Mouse (Mus musculus) erythroblast, adult 5-6 weeks (primary cell): Measurements from ENCODE around the gene Zdhhc4. TPM values are rescaled to one million over a fixed set of nuclear protein-coding genes. Genes with fewer than 3 reads are reported as not detected.

Source experiments
- ATAC-seq: replicated peaks from 2 replicates; pipeline ENCODE4 v1.8.0; 2016; ENCODE audit warnings: moderate number of reproducible peaks, mild to moderate bottlenecking, moderate TSS enrichment, inconsistent platforms; ENCODE audit not compliant: poor library complexity, low FRiP score, severe bottlenecking
- total RNA-seq, 2 experiments: library from RNA; stranded (forward) in 1 of 2; stranded (reverse) in 1 of 2; fragments of 150-400 nt in 1 of 2; fragments of 200-764, 138-1000 nt in 1 of 2; gene quantifications; 2 replicates each; pipeline versions ENCODE4 v1.2.3 to v1.2.4; 2015 to 2017; ENCODE audit warnings: low replicate concordance in 2 of 2

Gene Zdhhc4
- total RNA-seq (2015; ENCODE audit: low replicate concordance) (8.8 and 23.8 TPM in 2 replicates), total RNA-seq (2017; ENCODE audit: low replicate concordance) (6.0 and 10.6 TPM in 2 replicates)

DNA sequence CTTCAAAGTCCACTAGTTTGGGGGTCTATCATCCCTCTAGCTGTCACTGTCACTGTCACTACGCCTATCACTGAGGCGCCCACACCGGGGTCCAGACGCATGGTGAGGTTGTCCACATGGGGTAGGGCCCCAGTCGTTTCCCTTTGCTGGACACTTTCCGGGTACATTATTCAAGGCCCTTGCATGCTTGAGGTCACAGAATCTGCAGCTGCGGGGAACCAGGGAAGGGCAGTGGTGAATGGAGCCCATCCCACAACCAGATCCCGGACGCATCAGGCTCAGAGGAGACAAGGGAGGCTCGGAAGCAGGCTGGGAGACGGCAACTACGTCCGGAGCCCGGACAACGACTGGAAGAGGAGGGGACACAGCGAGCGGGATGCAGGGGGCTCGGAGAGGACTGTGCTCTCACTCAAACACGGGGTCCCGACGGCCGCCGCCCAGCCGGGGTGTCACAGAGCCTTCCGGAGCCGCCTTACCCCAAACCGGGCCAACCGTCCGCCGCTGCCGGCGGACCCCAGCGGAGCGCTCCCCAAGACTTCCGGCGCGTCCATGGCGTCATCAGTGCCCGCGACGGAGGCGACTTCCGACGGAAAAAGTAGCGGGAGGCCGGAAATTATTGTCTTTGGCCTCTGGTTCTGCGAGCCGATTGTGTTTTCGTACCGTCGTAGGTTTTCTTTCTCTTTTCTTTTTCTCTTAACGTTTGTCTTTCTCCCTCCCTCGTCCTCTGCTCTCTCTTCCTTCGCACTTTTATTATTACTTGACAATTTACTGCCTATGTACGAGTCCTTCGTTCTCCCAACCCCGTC, at the start of gene Zdhhc4:
Gene Zdhhc4, minus strand, starts transcription at position 567 of the 806 bp plus-strand sequence.
- peak; percentile 80 for ATAC-seq

DNA sequence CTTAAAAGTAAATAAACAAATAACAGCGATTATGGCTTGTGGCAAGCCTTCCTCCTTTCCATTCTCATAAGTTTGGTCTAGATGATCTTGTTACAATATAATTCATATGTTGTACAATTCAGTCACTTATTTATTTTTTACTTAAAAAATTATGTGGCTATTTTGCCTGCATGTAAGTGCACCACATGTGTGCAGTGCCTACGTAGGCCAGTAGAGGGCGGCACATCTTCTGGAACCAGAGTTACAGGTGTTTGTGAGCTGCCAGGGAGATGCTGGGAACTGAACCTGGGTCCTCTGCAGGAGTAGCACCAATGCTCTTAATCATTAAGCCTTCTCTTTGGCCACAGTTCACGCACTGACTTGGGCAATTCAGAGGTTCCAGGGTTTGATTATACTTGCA, 47.1 kb upstream of the Zdhhc4 start:
- no peak for ATAC-seq

DNA sequence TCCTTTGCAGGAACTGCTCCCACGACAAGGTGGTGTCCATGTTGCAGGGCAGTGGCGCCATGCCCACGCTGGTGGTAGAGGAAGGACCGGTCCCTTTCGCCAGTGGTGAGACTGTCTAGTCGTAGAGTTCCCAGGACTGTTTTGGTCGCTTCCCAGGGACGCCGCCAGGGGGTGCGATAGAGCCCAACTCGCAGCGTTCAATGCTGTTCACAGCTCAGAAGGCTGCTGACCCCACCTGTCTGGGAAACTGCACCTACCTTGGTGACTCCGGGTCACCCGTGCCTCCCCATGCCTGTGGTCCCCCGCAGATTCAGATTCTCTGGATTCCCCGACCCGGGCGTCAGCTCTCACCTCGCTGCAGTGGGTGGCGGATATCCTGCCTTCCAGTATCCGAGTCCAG, 46.2 kb upstream of the Zdhhc4 start:
- ATAC-seq: peak; percentile 69

DNA sequence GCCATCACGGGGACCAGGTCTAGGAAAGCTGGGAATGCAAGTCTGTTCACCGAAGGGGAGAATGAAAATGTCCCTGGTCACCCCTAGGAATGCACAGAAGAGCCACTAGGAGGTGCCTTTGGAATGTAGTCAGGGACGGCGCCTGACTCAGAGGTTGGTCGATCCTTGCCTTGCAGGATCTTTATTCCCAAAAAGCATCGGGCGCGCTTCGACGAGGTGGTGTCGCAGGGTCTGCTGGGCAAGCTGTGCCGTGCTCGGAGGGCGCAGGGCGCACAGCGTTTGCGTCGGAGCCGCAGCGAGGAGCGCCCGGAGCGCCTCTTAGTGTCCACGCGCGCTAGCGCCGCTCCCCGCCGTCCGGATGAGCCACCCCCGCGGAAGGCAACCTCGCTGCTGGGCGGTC, 43.8 kb upstream of the Zdhhc4 start:
- no peak for ATAC-seq

DNA sequence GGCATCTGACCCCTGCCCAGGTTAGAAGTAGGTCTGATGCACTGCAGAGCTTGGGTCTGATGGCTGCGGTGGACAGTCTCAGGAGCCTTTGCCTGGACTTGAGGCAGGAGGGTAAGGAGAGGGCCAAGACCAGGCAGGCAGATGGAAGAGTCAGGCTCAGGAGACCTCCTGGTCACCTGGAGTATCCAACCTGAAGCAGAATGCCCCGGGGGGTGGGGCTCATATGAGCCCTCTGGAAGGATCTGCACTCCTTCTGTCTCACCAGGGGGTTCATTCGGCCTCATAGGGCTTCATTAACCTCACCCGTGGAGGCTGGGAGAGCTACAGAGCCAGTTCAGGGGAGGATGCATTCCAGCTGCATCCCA, 42.1 kb upstream of the Zdhhc4 start:
- no peak for ATAC-seq

DNA sequence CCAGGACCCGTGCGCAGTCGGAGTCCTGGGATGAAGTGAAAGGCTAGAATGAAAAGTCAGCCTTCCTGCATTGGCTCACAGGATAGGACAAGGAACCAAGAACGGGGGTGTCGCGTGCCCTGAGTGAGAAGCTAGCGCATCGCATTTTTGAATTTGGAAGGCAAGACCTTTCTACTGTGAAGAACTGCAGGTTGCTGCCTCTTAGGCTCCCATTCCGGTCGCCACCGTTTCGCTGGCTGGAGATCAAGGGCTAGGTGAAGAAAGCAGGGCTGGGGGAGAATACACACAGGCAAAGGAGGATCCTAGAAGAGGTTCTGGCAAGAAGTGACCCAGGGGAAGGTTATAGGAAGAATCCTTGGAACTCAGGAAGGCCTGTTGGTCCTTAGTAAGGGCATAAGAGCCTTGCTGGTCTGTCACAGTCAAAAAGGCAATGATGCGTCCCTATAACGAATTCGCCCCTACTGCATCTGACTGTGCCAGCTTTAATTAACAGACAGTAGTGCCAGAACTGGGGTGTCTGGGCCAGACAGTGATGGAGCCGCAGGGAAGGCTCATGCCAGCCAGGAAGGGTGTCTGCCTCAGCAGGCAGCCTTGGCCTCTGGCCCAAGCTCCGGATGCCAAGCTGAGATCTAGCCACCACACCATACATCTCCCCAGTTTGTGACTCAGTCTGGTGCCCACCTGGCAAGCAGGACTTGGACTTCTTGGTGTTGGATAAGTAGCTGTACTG, 41.5 kb upstream of the Zdhhc4 start:
- no peak for ATAC-seq

DNA sequence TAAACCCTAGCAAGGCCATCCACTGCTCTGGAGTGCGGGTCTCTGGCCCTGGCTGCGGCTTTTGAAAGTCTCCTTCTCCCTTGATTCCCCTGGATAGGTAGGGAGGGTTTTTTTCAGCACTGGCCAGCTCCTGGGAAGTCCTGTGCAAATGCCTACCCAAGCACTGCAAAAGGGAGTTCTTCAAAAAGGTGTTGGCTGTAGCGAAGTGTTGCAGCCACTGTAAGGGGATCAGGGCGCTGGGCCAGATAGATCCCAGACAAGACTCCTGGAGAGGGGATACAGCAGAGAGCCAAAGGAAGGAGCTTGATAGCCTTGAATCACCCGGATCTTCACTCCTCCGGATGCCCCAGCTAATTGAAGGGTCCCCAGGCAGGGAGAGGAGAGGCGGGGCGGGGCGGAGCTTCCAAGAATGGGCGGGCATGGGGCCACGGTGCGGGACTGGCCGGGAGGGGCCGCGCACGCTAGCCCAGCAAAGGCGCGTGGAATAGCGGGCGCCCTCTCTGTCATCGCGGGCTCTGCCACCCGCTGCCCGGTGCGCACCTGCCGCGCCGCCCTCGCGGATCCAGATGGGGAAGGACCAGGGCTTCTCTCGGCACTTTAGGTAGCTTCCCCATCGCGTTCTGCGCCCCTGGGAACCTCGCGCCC, 40.7 kb upstream of the Zdhhc4 start:
- no peak for ATAC-seq

DNA sequence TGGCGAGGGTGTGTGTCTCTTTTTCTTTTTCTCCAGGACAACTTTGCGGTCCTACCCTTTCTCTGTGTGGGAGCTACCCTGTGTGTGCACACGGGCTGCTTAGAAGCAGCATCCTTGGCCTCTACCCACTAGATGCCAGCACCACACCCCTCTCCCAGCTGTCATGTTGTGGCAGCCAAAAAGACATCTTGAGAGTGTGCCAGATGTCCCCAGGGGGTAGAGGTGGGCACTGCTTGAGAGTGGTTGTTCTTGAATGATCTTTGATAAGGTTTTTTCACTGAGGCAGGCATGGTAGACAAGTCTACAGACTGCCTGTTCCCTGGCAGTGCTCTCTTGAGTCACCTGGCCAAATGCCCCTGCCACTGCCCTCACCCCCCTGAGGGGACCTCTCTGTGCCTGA, 38.9 kb upstream of the Zdhhc4 start:
- ATAC-seq: no peak

DNA sequence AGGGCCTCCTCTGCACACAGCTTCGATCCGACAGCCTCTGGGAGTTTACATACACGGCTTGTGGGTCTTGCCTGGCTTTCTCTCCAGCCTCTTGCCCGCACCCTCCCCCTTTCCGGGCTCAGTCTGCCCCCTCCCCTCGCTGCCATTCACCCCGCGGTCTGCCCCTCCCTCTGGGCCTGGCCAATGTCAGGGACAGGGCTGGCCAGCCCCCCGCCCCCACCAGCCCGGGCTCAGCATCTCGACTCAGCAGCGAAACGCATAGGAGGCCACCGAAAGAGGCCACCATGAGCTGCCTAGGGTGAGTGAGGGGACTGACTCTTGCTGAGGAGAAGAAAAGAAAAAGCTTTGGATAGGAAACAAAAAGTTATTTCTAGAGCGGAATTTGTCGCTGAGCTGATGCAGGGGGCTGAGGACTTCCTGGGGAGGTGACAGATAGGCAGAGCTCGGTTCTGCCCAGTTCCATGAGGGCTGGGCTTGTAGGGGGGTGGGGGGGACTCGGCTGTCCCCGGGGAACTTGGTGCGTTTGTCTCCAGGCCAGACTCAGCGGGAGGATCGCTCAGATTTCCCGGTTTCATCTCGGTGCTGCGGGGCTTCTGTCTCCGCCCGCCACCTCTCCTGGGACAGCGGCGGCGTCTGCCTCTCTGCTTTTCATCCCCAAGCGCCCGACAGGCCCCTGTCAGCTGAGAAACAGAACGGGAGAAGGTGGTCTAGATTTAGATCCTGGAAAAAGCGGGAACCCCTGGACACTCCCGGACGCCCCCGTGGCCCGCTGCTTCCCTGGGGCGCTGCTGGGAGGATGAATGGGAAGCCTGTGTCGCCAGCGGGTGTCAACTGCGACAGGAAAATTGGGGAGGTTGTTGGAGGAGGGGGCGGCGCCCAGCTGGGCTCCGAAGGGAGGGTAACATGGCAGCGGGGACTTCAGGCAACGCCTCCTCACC, 34.9 kb upstream of the Zdhhc4 start:
- no peak for ATAC-seq

DNA sequence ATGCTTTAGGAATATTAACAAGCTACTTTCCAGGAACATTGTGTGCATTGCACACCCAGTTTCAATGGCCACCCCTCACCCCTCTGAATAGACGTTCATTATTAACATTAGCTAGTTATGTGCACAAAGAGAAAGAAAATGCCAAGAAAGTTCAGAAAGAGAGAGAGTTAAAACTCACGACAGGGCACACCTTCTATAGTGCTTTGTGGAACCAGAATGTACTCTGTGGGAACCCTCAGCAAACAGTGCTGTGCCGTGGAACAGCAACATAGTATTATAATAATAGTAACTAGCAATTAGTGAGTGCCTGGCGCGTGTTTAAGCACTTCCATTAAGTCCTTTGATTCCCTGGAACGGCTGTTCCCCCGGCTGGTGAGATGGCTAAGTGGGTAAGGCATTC, 32.4 kb upstream of the Zdhhc4 start:
- ATAC-seq: no peak

DNA sequence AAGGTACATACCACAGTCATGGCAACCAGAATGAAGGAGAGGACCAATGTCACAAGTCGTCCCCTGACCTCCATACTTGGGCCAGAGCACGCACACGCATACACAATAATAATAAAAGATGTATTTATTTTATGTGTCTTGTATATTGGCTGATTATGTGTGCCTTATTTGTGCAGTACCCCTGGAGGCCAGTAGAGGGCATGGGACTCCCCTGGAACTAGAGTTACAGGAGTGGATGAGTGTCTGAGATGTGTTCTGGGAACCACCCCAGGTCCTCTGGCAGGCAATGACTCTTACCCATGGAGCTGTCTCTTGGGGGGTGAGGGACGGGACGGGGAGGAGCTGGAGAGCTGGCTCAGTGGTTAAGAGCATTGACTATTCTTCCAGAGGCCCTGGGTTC, 30.9 kb upstream of the Zdhhc4 start:
- ATAC-seq: peak; percentile 66

DNA sequence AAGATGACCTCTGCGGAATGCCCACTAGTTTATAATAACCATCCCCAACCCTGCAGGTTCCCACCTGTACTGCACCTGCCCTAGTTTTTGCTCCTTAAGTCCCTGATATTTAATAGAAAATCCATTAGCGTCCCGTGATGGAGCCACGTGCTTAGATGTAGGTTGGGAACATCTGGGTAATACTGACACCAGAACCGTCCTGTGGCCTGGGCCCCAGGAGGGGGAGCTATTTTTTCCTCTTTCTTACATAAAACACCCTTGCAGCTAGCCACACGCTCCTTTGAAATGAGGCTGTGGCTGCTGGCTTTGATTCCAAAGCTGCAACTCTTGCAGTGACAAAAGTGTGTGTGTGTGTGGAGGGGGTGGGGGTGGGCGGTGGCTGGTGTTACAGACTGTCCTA, 30.2 kb upstream of the Zdhhc4 start:
- ATAC-seq: no peak

DNA sequence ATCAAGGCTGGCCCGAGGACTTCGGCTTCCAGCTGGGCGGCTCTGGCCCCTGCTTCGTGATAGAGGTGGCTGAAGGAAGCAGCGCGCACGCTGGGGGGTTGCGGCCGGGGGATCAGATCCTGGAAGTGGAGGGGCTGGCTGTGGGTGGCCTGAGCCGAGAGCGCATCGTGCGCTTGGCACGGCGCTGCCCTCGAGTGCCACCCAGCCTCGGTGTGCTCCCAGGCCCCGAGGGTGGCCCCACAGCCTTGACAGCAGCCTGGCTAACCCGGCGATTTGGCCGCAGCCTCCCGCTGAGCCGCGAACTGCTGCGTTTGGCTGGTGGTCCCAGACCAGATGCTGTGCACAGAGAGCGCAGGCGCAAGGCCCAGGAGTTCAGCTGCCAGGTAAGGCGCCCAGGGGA, 28.5 kb upstream of the Zdhhc4 start:
- ATAC-seq: no peak

DNA sequence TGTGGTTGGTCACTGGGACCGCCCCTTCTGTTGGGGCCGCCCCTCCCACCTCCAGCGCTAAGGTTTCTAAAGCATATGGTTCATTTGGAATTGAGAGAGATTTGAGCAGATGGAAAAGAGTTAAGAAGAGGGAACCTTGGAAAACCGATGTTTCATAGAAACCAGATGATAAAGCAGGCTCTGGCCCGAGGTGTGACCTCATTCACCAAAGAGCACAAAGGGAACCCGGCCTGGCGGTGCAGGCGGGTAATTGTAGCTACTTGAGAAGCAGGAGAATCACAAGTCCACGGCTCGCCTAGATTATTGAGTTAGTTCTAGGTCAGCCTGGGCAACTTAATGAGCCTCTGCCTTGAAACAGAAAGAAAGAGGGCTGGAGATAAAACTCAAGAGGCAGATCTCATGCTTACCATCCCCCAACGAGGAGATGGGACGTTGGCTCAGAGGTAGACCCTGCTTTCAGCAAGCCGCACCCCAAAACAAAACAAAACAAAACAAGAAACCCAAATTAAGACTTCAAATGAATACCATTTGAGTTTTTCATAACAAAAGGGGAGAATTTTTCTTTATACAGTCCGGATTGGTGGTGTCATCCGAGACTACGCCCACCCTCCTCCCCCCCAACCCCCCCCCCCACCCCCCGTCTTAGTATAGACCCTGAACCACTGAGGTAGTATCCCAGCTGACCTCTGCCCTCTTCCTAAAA, 27.8 kb upstream of the Zdhhc4 start, which contains the start of gene Grid2ip:
Gene Grid2ip, plus strand, starts transcription at position 653 of the 703 bp plus-strand sequence.
- ATAC-seq: no peak

DNA sequence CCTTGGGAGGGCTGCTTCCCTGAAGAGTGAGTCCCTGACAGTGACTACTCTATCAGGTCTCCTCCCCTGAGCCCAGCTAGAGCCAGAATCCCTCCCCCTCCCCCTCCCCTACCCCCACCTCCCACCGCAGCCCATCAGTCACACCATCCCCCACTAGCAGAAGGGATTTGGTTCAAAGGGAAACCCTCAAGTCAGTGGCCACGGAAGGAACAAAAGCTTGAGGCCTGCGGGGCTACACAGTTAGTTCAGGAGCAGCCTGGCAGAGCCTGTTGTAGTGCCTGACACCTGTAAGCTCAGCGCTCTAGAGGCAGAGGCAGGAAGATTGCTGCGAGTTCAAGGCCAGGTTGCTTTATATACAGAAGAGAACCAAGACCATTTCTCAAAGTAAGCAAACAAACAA, 27.0 kb upstream of the Zdhhc4 start:
- no peak for ATAC-seq

DNA sequence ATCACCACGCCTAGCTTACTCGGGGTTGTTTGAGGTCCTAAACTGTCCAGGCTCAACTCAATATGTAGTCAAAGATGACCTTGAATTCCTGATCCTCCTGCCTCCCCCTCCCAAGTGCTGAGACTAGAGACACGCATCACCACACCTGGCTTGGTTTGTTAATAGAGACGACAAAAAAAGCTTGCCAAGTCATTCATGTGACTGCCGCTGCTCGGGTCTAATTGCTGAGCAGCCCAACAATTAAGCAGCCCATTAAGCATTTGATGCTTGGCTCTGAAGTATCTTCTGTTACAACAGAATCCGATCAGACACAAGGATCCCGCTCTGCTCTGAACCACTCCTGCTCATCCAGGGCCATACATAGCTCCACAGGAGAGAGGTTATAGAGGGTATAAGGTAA, 17.3 kb upstream of the Zdhhc4 start:
- no peak for ATAC-seq

DNA sequence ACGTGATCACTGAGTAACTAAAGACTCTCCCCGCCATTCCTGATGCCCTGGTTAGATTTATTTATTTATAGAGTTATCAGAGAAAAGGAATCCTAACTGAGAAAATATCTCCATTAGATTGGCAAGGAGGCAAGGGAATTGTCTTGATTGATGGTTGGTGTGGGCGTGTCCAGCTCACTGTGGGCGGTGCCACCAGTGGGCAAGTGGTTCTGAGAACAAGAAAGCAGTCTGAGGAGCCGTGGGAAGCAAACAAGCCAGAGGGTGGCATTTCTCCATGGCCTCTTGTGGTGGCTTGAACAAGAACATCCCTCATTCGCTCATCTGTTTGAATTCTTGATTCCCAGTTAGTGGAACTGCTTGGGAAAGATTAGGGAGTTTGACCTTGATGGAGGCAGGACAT, 10.5 kb upstream of the Zdhhc4 start:
- ATAC-seq: no peak

DNA sequence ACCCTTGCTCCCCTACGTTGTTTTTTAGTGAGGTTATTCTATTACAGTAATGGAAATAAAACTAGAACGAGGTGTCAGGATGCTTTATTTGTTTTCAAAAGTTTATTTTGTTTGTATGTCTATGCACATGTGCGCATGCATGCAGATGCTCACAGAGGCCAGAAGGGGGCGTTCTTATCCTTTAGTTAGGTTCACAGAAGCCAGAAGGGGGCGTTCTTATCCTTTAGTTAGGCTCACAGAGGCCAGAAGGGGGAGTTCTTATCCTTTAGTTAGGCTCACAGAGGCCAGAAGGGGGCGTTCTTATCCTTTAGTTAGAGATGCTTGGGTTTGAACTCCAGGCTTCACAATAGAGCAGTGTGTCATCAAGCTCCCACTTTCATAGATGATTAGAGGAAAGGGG, 7.5 kb upstream of the Zdhhc4 start:
- ATAC-seq: no peak

DNA sequence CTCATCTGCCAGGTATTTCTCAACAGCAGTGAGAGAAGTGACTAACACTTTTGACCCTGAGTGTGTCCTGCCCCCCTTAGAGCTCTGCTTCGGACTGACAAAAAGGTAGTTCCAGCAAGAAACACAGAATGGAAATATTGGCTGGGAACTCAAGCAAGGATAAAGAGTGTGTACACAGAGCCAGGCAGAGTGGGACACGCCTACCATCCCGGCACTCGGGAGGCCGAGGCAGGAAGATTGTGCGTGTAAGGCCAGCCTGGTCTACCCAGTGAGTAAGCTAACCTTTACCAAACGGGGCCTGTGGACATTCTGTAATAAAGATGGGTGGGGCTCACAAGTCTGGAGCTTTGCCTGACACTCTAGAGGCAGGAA, 6.0 kb upstream of the Zdhhc4 start:
- ATAC-seq: no peak
